Mouse (Mus musculus): ENCODE measurements around the gene Acot11.
"Not testable (repeated sequence)": the region's sequence is repeated elsewhere in the genome, so short reads cannot be mapped to it uniquely, and the experiment has no call there.

The Acot11 gene

DNA sequence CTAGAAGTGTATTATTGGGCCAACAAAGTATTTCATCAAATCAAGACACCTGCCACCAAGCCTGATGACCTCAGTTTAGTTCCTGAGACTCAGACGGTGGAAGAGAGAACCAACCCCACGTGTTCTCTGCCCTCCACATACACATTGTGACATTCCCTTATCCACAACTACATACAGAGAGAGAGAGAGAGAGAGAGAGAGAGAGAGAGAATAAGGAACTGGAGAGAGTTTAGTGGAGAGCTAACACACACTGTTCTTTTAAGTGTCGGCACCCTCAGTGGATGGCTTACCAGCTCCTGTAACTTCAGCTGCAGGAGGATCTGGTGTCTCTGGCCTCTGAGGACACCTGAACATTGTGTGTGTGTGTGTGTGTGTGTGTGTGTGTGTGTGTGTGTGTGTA, 2.5 kb upstream of the Acot11 start:
- DNase-seq = no peak

DNA sequence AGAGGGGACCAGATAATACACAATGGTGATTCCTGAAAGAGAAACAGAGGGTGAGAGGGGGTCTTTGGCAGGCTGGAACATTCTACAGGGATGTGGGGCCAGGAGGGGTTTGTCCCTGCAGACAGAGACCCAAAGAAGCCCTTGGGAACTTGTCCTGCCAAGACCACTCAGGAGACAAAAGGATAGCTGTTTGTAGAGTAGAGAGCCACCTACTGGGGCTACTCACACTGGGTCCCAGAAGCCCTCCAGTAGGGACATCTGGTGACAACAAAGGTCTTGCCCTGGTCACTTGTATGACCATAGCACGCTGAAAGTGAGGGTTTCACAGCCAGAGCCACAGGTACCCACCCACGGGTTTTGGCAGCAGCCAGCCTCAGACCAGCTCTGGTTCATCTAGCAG, 1.1 kb upstream of the Acot11 start:
- DNase-seq = no peak

DNA sequence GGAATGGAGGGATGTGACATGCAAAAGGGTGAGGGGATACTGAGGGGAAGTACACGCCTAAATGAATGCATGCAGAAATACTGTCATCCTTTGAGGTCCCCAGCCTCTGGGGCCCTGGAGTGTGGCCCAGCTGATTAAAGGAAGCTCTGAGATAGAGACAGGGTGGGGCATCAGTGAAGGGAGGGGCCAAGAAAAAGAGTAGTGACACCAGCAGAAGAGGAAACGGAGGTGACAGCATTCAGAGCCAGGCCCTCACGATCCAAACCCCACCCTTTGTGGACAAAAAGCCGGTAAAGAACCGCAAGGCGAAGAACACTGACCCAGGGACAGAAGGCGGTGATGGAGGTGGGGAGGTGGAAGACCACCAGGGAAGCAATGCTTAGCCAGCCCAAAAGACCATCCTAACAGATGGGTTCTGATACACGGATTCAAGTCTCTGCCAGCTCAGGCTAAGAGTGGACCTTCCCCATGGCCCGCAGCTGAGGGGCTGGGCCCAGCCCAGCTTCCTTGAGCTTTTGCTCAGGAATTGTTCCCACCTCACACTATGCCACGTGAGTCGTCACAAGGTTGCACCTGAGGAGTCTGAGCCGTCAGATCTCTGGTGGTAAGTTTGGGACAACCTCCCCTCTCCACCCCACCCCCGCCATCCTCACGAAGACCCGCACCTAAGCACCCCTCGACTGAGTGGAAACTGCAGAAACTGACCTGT, 443 bp downstream of the Acot11 start:
- DNase-seq = peak; percentile 42

DNA sequence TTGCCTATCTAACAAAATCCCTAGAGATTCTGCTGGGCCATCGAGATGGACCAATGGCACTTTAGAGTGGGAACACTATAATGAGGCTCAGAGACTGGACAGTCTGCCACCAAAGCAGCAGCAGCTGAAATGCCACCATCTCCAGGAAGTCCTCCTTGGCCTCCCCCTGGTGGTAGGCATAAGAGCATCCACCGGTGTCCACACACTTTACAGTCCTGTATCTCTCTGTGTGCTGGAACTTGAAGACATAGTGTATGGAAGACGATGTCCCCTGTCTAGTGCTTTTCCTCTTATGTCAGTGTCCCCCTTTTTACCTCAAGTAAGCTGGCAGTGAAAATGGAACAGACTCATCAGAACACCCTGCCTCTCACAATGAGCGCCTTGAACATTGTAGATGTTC, 1.0 kb downstream of the Acot11 start:
- peak; percentile 40 for DNase-seq

DNA sequence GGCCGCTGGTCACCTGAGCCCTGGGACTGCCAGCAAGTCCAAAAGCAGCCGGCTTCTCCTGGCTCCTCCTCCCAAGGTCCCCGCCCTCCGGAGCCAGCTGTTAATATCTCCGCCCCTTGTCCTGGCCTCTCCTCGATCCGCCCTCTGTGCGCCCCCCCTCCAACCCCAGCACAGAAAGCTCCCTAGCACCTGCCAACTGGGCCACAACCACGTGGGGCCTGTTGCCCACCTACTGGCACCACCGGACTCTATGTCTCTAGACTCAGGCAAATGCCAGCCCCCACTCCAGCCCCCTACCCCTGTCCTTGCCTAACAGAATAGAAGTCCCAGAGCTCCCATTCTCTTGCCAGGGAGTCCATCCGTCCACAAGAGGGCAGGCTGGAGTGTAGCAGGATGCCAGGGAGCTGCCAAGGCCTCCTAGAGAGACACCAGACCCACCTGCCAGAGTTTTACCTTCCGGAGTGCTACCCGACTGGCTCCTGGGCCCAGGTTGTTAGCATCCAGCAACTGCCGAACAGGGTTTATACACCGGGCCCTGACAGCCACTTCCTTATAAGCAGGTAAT, 4.9 kb downstream of the Acot11 start:
- peak; percentile 67 for DNase-seq

DNA sequence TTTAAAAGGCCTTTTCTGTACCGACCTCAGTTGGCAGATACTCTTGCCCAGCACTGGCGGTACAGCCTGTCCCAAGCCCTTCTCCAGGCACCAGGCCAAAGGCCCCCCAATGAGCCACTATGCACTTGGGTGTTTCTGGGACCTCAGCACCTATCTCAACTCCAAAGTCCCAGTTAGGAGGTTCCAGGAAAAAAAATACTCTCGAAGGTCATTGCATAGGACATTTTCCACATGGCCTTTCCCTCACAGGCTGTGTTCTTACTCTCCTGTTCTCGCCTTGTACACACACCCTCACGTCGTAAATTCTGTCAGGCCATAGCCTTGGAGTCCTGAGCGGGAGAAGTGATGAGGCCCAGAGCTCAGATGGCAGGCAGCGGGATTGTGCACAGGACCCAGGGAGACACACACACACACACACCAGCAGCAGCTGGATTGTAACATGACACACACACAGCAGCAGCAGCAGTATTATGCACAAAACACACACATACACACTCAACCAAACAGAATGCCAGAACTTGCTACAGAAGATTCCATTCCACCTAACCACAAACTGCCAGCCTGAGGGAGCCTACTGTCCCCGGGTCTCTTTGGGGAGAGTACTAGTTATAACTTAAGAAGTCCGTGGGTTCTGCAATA, 5.8 kb downstream of the Acot11 start:
- DNase-seq = no peak

DNA sequence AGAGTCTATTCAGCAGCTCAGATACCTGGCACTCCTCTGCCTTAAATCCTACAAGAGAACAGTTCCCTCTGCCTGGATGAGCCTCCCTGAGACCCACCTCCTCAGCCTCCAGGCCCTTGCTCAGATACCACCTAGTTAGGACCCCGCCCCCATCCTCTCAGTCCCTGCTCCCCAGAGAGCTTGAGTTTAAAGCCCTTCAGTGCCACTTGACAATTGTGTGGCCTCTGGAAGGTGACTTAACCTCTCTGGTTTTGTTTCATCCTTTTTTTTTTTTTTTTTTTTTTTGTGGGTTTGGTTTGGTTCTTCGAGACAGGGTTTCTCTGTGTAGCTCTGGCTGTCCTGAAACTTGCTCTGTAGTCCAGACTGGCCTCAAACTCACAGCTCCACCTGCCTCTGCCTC, 9.5 kb downstream of the Acot11 start:
- DNase-seq = no peak

DNA sequence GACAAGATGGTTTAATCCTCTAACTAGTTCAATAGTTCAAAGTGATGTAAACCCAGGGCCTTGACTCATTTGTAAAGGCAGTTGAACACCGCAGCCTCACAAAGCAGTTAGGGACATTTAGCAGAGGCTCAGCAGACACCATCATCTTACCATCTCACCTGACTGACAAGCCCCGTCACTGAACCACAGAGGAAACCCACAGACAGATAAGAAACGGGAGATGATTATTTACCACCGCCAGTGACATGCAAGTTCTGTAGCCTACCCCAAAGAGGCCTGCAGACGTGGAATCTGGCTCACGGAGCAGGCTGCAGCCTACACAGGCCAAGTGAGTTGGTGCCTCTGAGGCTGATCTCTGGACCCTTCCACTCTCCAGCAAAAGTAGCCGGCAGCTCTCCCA, 10.6 kb downstream of the Acot11 start:
- DNase-seq = peak; percentile 44

DNA sequence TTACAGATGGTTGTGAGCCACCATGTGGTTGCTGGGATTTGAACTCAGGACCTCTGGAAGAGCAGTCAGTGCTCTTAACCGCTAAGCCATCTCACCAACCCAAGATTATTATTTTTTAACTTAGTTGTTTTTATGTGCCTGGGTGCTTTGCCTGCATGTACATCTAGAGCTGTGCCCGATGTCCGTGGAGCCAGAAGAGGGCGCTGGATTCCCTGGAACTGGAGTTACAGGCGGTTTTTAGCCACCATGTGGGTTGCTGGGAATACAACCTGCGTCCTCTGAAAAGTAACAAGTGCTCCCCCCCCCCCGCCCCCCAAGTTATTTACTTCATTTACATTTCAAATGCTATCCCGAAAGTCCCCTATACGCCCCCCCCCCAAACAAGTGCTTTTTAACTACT, 11.0 kb downstream of the Acot11 start:
- not testable (repeated sequence) for DNase-seq

DNA sequence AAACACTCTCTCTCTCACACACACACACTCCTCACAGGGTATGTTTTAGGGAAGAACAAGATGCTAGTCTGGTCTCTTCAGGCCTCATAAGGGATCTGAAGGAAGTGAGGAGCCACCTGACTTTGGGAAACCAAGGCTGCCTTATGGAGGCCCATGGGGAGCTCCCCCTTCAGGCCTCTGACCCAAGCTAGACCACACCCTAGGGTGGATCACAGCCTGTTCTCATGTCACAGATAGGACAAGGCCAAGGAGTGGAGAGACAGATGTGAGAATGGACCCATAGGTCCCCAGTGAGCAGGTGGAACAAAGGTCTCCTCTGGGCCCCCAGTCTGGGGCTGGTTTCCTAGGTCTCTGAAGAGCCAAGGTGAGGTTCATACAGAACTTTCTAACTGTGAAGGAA, 12.5 kb downstream of the Acot11 start:
- no peak for DNase-seq

DNA sequence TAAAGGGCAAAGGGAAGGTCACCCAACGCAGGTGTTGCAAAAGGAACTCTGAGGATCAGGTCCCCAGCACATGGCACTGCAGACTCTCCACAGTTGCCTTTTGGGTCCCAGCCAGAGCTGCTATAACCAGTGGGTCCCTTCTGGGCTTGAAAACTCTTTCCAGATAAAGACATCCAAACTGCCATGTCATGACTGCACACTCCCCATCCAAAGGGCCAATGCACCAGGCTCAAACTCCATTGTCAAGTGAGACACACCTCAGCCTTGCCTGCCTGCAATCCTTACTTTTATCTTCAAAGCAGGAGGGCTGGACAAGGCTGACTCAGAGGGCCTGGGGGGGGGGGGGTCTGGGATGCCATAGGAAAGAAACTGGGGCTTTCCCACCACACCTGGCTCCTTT, 13.9 kb downstream of the Acot11 start:
- no peak for DNase-seq

DNA sequence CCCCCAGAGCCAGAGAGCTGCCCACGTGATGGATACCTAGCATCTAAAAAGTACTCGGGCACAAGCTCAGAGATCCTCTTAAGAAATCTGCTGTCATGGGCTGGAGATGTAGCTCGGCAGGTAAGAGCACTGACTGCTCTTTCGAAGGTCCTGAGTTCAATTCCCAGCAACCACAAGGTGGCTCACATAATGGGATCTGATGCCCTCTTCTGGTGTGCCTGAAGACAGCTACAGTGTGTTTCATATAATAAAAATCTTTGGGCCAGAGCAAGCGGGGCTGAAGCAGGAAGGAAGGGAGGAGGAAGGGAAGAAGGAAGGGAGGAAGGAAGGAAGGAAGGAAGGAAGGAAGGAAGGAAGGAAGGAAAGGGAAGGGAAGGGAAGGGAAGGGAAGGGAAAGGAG, 14.6 kb downstream of the Acot11 start:
- not testable (repeated sequence) for DNase-seq

DNA sequence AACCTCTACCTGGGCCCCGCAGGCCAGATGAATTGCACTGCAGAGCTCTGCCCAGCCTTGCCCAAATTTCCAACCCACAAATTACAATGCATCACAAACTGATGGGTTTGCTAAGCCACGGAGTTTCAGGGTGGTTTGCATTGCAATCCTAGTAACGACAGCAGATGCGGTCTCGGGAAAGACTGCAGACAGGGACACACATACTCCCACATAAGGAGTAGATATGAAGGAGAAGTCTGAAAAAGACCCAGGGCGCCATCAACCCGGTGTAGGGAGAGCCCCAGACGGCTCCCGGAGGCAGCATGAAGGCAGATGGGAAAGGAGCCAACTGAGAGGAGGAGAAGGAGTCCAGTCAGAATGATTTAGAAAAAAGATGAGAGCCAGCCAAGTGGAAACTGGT, 15.1 kb downstream of the Acot11 start:
- no peak for DNase-seq

DNA sequence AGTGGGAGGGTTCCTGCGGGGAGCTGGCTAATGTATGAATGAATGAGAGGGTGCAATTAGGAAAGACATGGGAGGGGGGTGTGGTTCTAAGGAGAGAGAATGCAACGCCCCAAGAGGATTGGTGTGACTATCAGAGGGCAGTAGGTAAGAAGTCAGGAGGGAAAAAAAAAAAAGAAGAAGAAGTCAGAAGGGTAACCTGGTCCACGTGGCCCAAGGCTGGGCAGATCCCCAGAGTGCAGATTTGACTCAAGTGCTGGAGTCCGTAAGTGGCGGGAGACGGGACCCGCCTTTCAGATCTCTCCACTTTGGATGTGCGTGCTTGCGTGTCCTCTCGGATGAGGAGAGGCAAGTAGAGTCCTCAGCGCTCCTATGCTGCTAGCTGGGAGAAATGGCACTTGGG, 16.2 kb downstream of the Acot11 start:
- no peak for DNase-seq

DNA sequence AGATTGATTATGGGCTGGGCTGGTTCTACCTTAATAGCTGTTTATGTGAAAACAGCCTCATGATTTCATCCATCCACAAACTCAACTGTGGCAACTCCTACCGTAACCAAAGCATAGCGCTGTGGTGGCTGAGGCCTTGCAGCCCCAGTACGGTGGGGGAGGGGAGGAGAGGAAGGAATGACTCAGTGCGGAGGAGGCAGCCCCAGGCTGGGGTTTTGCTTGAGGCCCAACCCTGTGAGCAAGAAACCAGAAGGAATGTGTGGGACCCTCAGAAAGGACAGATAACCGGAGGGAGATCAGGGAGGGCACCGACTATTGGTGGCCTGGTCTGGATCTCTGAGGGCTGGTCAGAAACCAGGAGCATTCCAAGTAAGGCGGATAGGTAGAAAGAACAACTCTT, 17.0 kb downstream of the Acot11 start:
- peak; percentile 61 for DNase-seq

DNA sequence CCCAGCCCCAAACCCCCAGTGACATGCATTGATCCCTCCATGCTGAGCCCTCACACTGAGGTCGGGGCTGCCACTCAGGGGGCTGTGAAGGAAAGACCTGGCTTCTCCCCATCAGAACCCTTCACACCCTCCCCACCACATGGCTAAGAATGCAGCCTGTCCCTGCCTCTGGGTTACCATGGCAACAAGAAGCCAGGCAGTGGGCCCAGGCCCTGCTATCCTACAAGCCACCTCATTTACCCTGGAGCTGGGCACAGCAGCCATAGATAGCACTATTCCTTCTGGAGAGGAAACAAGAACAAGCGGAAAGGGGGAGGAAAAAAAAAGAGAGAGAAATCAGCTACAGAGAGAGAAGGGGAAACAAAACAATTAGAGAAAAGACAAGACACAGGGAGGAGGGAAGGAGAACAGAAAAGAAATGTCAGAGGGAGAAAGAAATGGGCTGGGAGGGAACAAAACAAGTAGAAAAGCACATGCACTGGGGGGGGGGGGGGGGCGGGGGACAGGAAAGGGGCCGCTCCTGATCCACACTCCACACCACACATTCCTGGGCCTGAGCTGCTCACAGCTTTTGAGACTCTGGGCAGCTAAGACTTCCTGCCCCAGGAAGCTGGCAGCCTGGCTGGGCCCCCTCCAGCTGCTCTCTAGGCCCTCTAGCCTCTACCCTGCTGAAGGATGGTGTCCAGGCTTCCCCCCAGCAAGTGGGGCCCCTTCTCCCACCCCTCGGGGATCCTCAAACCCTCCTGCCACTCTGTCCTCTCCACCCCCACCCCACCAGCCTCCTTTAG, 18.9 kb downstream of the Acot11 start:
- DNase-seq = no peak

DNA sequence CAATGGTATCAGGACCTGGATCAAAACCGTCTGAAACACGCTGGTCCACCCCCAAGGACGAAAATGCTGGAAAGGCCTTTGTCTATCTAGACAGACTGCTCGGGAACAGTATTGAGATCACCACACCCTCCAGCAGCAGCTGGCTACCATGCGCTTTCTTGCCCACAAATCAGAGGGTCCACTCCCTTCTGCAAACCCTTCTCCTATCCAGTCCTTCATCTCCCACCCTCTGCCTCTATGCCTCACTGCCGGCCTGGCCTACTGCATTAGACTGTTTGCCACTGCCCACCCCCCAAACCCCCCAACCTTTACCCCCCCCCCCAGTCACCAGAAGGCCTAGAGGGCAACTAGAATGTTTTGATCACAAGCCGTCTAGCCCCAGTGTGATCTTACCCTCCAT, 19.5 kb downstream of the Acot11 start:
- DNase-seq = no peak

DNA sequence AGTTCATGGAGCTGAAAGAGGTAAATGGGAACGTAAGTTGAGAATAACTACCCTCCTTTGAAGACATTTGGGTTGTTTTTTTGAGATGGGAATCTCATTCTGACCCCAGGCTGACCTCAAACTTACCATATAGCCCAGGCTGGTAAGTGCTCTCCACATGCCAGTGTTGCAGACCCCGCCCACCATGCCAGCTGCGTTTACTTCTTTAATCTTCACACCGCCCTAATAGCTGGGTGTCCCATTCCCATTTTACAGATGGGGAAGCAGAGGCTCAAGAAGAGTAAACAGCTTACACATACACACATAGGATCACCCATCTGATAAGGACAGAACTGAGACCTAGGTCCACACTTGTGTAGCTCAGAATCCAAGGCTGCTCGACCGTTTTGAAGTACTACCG, 20.0 kb downstream of the Acot11 start:
- no peak for DNase-seq

DNA sequence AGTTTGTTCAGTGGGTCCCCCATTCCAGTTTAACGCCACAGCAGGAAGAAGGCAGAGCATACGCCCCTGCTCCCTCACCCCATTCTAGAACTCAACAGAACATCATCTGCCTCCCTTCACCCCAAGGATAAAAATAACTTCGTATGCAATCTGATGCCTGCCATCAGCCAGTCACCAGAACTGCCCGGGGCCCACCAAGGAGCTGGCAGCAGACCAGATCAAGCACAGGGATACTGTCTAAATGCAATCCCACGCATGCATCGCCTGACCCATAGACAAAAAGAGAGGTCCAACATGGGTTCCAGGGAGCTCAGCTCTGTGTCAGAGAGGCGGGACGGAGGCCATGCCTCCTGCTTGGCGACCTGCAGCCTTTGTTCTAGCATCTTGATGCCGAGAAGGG, 21.7 kb downstream of the Acot11 start:
- no peak for DNase-seq

DNA sequence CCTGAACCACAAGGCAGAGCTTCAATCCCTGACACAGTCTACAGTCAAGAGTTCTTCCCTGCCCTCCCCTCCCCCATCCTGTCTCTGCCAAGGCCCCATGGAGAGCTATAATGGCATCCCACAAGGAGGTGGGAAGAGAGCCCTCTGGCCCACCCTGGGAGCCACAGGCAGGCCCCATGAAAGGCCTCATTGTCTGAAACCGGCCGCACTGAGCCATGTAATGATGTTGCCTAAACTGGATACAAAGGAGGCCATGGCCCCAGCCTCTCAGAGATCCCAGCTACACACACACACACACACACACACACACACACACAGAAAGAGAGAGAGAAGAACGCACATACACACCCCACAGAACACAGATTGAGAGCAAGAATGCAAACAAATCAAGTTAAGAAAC, 24.8 kb downstream of the Acot11 start:
- DNase-seq = no peak

DNA sequence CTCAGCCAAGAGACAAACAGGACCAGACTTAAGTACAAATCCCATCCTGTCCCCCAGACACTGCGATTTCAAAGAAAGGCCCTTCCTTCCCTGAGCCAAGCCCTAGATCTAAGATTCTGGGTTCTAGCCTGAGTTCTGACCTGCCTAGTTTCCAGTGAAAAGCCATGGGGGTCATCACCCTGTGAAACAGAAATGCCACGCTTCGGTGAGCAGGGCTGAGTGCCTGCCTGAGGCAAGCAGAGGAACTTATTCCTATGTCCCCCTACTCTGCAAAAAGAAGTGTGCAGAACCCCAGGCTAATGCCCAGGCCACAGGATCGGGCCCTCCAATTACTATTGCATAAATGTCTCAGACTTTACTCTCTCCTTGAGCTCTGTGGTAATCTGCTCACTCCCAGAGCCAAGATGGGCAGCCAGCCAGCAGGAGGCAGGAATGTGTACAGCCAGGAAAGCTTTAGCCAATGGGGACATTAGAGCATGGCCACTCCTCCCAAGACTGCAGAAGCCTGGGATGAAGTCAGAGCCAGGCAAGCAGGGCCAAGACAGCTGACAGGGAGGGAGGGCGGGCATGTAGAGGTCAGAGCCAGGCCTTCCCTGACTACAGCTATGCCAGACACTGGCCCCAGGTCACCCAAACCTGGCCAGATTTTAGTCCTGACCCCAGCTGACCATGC, 26.5 kb downstream of the Acot11 start:
- no peak for DNase-seq

DNA sequence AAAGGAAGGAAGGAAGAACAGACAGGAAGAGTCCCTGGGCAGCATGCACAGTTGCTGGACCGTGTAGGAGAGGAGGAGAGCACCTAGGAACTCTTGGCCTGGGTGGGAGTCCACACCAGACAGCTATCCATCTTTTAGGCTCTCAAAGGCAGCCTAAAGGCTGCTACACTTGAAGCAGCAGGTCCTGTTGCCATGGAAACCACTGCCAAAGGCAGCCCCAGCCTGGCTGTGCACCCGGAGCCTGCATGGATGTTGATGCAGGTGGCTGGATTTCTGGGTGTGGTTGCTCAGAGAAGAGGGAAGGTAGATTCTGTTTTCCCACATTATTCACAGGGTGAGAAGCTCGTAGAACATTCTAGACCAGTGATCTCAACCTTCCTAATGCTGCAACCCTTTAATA, 27.8 kb downstream of the Acot11 start:
- DNase-seq = no peak

DNA sequence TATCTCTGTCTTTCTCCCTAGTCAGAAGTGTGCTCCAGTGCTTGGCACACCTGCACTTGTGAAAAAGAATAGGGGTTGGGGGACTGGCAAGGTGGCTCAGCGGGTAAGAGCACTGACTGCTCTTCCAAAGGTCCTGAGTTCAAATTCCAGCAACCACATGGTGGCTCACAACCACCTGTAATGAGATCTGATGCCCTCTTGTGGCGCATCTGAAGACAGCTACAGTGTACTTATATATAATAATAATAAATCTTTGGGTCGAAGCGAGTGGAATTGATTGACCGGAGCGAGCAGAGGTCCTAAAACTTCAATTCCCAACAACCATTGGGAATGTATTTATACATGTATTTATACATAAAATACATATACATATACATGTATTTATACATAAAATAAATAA, 29.0 kb downstream of the Acot11 start:
- DNase-seq = not testable (repeated sequence)
